Mouse (Mus musculus) hindbrain, embryonic 12.5 days (tissue): ENCODE data around the gene Scimp. TPM values are rescaled to one million over a fixed set of nuclear protein-coding genes. Genes with fewer than 3 reads are reported as not detected.

Source experiments
- ATAC-seq: fragments of 200-750 bp; cut with Nextera tagmentation; 2 replicates; pipeline ENCODE4 v1.8.0; 2017; ENCODE audit warnings: moderate TSS enrichment; ENCODE audit not compliant: low FRiP score
- H3K27ac ChIP-seq: fragments of 300-500 bp; sonication (generic); 2 replicates; pipeline ENCODE4 v1.5.1; 2016; ENCODE audit warnings: mild to moderate bottlenecking
- H3K27me3 ChIP-seq: fragments of 300-500 bp; sonication (generic); 2 replicates; pipeline ENCODE4 v1.6.1; 2016; ENCODE audit warnings: mild to moderate bottlenecking
- H3K36me3 ChIP-seq: fragments of 300-500 bp; sonication (generic); 2 replicates; pipeline ENCODE4 v1.6.1; 2016; ENCODE audit warnings: mild to moderate bottlenecking
- H3K4me1 ChIP-seq: fragments of 300-500 bp; sonication (generic); 2 replicates; pipeline ENCODE4 v1.6.1; 2016
- H3K4me2 ChIP-seq: fragments of 300-500 bp; sonication (generic); replicated peaks from 2 replicates; pipeline ENCODE4 v1.6.1; 2016; ENCODE audit warnings: mild to moderate bottlenecking
- H3K4me3 ChIP-seq: fragments of 300-500 bp; sonication (generic); 2 replicates; pipeline ENCODE4 v1.5.1; 2016; ENCODE audit warnings: mild to moderate bottlenecking
- H3K9ac ChIP-seq: fragments of 300-500 bp; sonication (generic); 2 replicates; pipeline ENCODE4 v1.6.1; 2016; ENCODE audit warnings: mild to moderate bottlenecking, moderate library complexity
- H3K9me3 ChIP-seq: fragments of 300-500 bp; sonication (generic); replicated peaks from 2 replicates; pipeline ENCODE4 v1.6.1; 2016; ENCODE audit warnings: mild to moderate bottlenecking
- WGBS: fragments of 180-500 bp; shearing (Covaris S2); methylation state at CpG from one replicate; pipeline ENCODE4 v1.1.7; 2016; 5-methylcytosine and 5-hydroxymethylcytosine counted together
- polyA plus RNA-seq: library from polyadenylated mRNA; unstranded; fragments of >200 nt; fragmentation: Nextera tagmentation; extraction: Ambion mirVana; gene quantifications from 2 replicates; pipeline ENCODE4 v1.2.1, GENCODE M21; 2016

Scimp gene
- polyA plus RNA-seq, 1 experiment from 2014 or later: not detected

DNA sequence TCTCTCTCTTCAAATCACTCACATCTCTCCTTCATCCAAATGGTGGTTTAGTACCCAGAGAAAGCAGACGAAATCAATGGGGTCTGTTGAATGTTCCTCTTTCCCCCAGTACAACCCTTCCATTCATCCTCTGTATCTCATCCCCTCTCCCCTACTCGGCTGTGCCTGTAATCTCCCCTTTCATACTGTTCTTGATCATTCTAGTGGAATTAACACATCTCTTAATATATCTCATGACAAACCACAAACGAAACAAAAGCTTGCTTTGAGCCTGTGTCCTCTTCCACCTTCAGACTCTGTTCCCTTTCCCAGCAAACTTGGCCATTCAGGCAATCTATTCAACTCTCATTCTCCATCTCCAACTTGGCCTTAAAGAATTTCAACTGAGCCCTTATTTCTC, 18.8 kb upstream of the Scimp start:
- 66% methylated on average over 3 of the region's 3 CpGs for WGBS
- H3K27ac ChIP-seq: no peak overlapping the region
- H3K27me3 ChIP-seq: no peaks in the 10 kb centered on the region
- no peak overlapping the region for H3K9ac ChIP-seq
- no peaks in the 10 kb centered on the region; the same call in 1 of the 2 replicates for H3K9me3 ChIP-seq
- H3K4me1 ChIP-seq: no peaks in the 10 kb centered on the region
- H3K4me2 ChIP-seq: no peak overlapping the region
- no peaks in the 10 kb centered on the region for H3K36me3 ChIP-seq
- H3K4me3 ChIP-seq: no peak overlapping the region
- no peak for ATAC-seq

GRCm38 (mm10) chr11:70828975-70829615, 16.7 kb upstream of the Scimp start:
- H3K9me3 ChIP-seq: no peaks in the 10 kb centered on the region; the same call in 1 of the 2 replicates
- no peak for ATAC-seq
- no peak overlapping the region for H3K4me2 ChIP-seq
- 82% methylated on average over 11 of the region's 11 CpGs for WGBS
- H3K4me3 ChIP-seq: no peak overlapping the region
- H3K4me1 ChIP-seq: no peaks in the 10 kb centered on the region
- H3K27ac ChIP-seq: no peak overlapping the region
- no peak overlapping the region for H3K9ac ChIP-seq
- no peaks in the 10 kb centered on the region for H3K27me3 ChIP-seq
- no peaks in the 10 kb centered on the region for H3K36me3 ChIP-seq

GRCm38 (mm10) chr11:70826207-70826606, 13.8 kb upstream of the Scimp start:
- Histone ChIP-seq H3K4me1 (peaks cover 6% of the 10 kb centered on the region), H3K27ac (no peak overlapping the region), H3K9me3 (no peaks in the 10 kb centered on the region), H3K4me3 (no peak overlapping the region), H3K27me3 (no peaks in the 10 kb centered on the region), H3K9ac (no peak overlapping the region), H3K4me2 (no peak overlapping the region), H3K36me3 (no peaks in the 10 kb centered on the region)
- 80% methylated on average over 2 of the region's 2 CpGs for WGBS
- ATAC-seq: no peak

DNA sequence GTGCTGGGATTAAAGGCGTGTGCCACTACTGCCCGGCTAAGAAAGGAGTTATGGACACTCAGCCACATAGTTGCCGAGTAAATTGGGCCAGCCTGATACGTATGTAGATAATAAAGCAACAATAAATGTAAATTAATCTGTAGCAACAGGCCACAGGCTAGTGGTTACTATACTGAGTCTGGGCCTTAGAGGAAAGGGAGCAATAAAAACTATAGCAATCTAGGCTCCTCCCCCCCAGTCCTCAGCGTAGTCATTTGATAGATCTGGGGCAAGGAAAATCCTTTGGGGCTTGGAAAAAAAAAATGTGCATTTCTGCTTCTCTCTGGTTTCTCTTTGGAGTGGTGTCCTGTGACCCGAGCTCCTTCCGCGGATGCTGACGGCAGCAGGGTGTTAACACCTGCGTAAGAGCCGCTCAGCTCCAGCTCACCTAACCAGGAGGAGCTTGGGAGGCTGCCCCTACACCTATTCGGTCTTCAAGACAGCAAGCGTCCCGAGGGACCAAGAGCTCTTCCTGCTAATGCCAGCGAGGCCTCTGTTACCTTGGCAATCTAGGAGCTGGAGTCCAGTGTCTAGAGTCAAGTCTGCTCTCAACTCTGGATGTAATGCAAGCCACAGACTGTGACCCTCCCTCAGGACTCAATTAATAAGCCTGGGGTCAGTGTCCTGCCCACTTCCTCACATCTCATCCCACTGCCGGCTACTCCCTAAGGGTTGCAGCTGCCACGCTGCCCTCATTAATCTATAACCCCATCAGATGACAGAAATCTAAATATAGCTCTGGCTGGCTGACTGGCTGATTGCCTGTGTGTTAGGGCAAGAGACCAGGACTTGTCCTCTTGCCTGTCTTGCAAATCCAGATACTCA, 9.6 kb upstream of the Scimp start:
- H3K4me3 ChIP-seq: no peak overlapping the region
- WGBS: 56% methylated on average over 17 of the region's 17 CpGs
- H3K9me3 ChIP-seq: no peaks in the 10 kb centered on the region
- no peaks in the 10 kb centered on the region for H3K36me3 ChIP-seq
- H3K27ac ChIP-seq: 0 out of 2 replicates have a peak overlapping the region, but pooled peaks have one; percentile 37
- no peak; the same call in 1 of the 2 replicates for ATAC-seq
- no peak overlapping the region for H3K4me2 ChIP-seq
- no peaks in the 10 kb centered on the region for H3K27me3 ChIP-seq
- H3K4me1 ChIP-seq: peaks cover 6% of the 10 kb centered on the region
- no peak overlapping the region for H3K9ac ChIP-seq

DNA sequence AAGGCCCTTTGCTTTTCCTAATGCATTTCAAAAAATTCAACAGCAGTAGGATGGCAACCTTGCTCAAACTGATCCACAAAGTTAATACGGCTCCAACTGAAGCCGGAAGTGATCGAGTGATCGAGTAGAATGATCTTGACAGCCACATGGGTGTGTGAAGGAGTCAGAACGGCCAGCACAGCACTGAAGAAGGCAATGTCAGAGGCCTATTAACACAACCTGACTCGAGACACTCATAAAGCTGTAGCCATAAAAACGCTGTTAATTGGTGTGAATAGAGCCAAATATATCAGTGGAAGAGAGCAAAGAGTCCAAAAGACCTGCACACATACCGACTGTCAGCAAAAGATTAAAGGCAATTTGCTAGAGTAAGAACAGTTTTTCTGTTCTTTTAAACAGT, 7.7 kb upstream of the Scimp start:
- WGBS: 89% methylated on average over 8 of the region's 8 CpGs
- no peak for ATAC-seq

GRCm38 (mm10) chr11:70816770-70817169, 4.4 kb upstream of the Scimp start:
- ATAC-seq: no peak

More for the DNA sequence above, 7.7 kb upstream of the Scimp start:
- no peaks in the 10 kb centered on the region for H3K36me3 ChIP-seq
- H3K4me2 ChIP-seq: no peak overlapping the region
- H3K27me3 ChIP-seq: no peaks in the 10 kb centered on the region
- no peak overlapping the region for H3K9ac ChIP-seq
- H3K27ac ChIP-seq: no peak overlapping the region
- H3K4me1 ChIP-seq: peaks cover 6% of the 10 kb centered on the region
- H3K9me3 ChIP-seq: no peaks in the 10 kb centered on the region
- no peak overlapping the region for H3K4me3 ChIP-seq

DNA sequence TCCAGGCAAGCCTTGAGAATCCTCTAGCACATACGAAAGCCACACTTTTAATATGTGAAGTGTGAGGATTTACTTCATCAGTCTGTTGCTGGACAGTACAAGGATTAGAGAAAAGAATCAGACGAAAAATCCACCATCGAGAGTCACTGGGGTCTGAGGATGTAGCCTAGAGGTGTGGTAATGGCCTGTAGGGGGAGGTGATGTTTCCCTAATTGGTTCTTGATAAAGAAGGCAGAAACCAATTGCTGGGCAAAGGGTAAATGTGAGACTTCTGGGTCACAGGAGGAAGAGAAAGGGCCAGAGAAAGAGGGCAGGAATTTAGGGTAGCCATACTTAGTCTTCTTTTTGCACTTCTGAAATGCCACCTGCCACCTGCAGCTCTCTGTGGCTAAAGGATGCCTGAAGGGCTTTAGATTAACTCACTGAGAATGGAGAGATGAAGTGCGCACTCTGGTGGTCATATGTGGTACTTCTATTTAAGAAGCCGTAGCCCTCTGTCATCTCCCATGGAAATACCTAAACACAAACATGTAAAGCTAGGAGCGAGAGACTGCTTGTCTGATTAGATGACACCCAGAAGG, 3.2 kb upstream of the Scimp start:
- H3K9me3 ChIP-seq: no peaks in the 10 kb centered on the region
- no peaks in the 10 kb centered on the region for H3K36me3 ChIP-seq
- H3K4me3 ChIP-seq: no peak overlapping the region
- H3K27me3 ChIP-seq: no peaks in the 10 kb centered on the region
- 33% methylated on average over 6 of the region's 6 CpGs for WGBS
- H3K4me1 ChIP-seq: no peaks in the 10 kb centered on the region
- no peak overlapping the region for H3K27ac ChIP-seq
- H3K9ac ChIP-seq: no peak overlapping the region
- no peak overlapping the region for H3K4me2 ChIP-seq
- ATAC-seq: no peak

More at GRCm38 (mm10) chr11:70816770-70817169, 4.4 kb upstream of the Scimp start:
- H3K36me3 ChIP-seq: no peaks in the 10 kb centered on the region
- H3K4me3 ChIP-seq: no peak overlapping the region
- no peak overlapping the region for H3K27ac ChIP-seq
- no peak overlapping the region for H3K9ac ChIP-seq
- H3K4me1 ChIP-seq: no peaks in the 10 kb centered on the region; the same call in 1 of the 2 replicates
- no peak overlapping the region for H3K4me2 ChIP-seq
- no peaks in the 10 kb centered on the region for H3K9me3 ChIP-seq
- no peaks in the 10 kb centered on the region for H3K27me3 ChIP-seq
- WGBS: 73% methylated on average over 4 of the region's 4 CpGs

DNA sequence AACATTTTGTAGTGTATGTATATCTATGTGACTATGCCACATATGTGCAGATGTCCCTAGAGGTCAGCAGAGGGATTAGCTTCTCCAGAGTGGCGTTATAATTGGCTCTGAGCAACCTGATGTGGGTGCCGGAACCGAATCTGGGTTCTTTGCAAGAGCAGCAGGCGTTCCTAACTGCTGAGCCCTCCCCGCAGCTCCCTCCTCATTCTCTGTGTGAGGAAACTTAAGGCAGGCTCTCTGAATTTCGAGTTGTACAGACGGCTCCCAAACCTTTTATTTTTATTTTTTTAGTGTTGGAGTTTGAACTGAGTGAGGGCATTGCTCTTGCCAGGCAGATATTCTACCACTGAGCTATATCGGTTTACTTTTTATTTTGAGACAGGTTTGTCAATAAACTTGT, 2.7 kb upstream of the Scimp start:
- WGBS: 86% methylated on average over 8 of the region's 8 CpGs
- Histone ChIP-seq H3K27ac (no peak overlapping the region), H3K27me3 (no peaks in the 10 kb centered on the region)

GRCm38 (mm10) chr11:70811471-70812240, 730 bp downstream of the Scimp start:
- ATAC-seq: no peak
- Histone ChIP-seq H3K36me3 (no peaks in the 10 kb centered on the region), H3K4me3 (no peak overlapping the region), H3K9me3 (no peaks in the 10 kb centered on the region), H3K9ac (no peak overlapping the region), H3K4me1 (peaks cover 3% of the 10 kb centered on the region), H3K27ac (no peak overlapping the region), H3K27me3 (no peaks in the 10 kb centered on the region), H3K4me2 (no peak overlapping the region)
- 80% methylated on average over 13 of the region's 13 CpGs for WGBS

More for the DNA sequence above, 2.7 kb upstream of the Scimp start:
- Histone ChIP-seq H3K4me3 (no peak overlapping the region), H3K36me3 (no peaks in the 10 kb centered on the region), H3K9ac (no peak overlapping the region), H3K4me1 (no peaks in the 10 kb centered on the region), H3K9me3 (no peaks in the 10 kb centered on the region), H3K4me2 (no peak overlapping the region)
- no peak for ATAC-seq

DNA sequence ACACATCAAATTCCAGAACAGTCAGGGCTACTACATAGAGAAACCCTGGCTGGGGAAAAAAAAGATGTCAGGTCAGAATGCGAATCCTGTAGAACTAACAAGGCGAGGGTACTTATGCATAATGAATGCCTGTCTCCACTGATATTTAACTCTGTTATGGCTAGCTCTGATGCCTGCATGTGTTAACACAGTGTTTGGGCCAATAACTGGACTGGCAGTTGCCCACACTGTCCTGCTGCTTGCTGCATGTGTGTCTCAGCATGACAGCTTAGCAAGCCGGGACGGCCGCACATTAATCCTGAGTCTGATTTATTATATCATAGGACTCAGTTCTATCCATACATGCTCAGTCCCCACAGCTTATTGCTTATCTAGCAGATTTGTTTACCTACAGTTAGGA, 1.3 kb downstream of the Scimp start:
- Histone ChIP-seq H3K27me3 (no peaks in the 10 kb centered on the region), H3K4me2 (no peak overlapping the region), H3K4me3 (no peak overlapping the region), H3K9ac (no peak overlapping the region), H3K9me3 (no peaks in the 10 kb centered on the region), H3K27ac (no peak overlapping the region), H3K36me3 (no peaks in the 10 kb centered on the region), H3K4me1 (peaks cover 3% of the 10 kb centered on the region)
- WGBS: 88% methylated on average over 5 of the region's 5 CpGs
- ATAC-seq: no peak

GRCm38 (mm10) chr11:70809011-70809410, 3.4 kb downstream of the Scimp start:
- Histone ChIP-seq H3K27ac (no peak overlapping the region), H3K36me3 (no peaks in the 10 kb centered on the region), H3K4me1 (peaks cover 3% of the 10 kb centered on the region), H3K27me3 (no peaks in the 10 kb centered on the region), H3K9ac (no peak overlapping the region), H3K9me3 (no peaks in the 10 kb centered on the region), H3K4me2 (no peak overlapping the region), H3K4me3 (no peak overlapping the region)
- 30% methylated on average over 1 of the region's 1 CpGs for WGBS
- ATAC-seq: no peak

DNA sequence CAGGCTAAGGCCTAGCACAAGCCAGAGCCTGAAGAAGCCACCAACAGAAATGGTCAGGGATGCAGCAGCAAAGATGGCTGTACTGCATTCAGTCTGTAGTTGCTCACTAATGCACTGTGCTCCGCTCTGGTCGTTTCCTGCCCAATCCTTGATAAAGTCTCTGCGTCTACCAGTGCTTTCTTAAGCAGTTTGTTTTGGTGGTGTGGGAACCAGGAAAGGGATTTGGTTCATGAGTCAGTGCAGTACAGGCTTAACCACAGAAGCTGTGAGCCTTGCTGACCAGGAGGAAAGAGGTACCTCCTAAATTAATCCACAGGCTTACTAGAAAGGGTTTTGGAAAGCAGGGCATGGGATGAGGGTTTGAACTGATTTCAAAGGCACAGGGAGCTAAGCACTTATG, 4.3 kb downstream of the Scimp start:
- ATAC-seq: no peak
- Histone ChIP-seq H3K27ac (no peak overlapping the region), H3K36me3 (no peaks in the 10 kb centered on the region), H3K27me3 (no peaks in the 10 kb centered on the region), H3K9ac (no peak overlapping the region), H3K4me3 (no peak overlapping the region), H3K4me2 (no peak overlapping the region), H3K4me1 (peaks cover 3% of the 10 kb centered on the region), H3K9me3 (no peaks in the 10 kb centered on the region)
- WGBS: 68% methylated on average over 3 of the region's 3 CpGs
